Mouse (Mus musculus) Patski (cell line): Measurements from ENCODE around the gene Smco4. TPM values are rescaled to one million over a fixed set of nuclear protein-coding genes. Genes with fewer than 3 reads are reported as not detected.
A peak's percentile ranks its signal among the peaks of the same experiment; 100 is the strongest.

Experiments
- ATAC-seq: fragments of 100-300 bp; one replicate; pipeline ENCODE4 v1.8.0; 2021
- CTCF ChIA-PET: fragments of 350-600 bp; sonication (Branson Sonifier 250); formaldehyde crosslinking; loops from one replicate; lab custom pipeline; 2022; ENCODE audit warnings: inconsistent platforms; lab: Charles Lee
- POLR2A ChIA-PET: fragments of 350-600 bp; sonication (Branson Sonifier 250); formaldehyde crosslinking; loops from one replicate; lab custom pipeline; 2022; ENCODE audit warnings: antibody characterized with exemption, inconsistent platforms; lab: Charles Lee
- DNase-seq: peaks from one replicate; pipeline ENCODE4 v3.0.0-alpha.2; 2011; ENCODE audit warnings: low read depth, low spot score
- H3K27me3 ChIP-seq: fragments of 371-371 bp; one replicate; pipeline ENCODE4 v1.5.1; 2021
- CTCF ChIP-seq: fragments of 100-300 bp; IDR thresholded peaks from one replicate; pipeline ENCODE4 v1.5.1; 2021
- in situ Hi-C: fragments of 300-500 bp; cut with MboI; formaldehyde crosslinking; loops from 3 replicates; pipeline ENCODE4 v1.11.1; 2018; ENCODE audit warnings: low pct_unique_long_range_greater_than_20kb, mixed read lengths
- polyA plus RNA-seq: library from polyadenylated mRNA; unstranded; gene quantifications from one replicate; pipeline ENCODE4 v1.2.3, GENCODE M21; 2021

Smco4 gene
- polyA plus RNA-seq, 1 experiment from 2014 or later, result 15.8 TPM

- TF ChIP-seq CTCF, result no peak
- H3K27me3 ChIP-seq, result no peaks in the 10 kb centered on the region
- ChIA-PET CTCF (no interaction called here), POLR2A (no interaction called here)
- in situ Hi-C loops, result no loop called here
- DNase-seq (no peak), ATAC-seq (no peak)
These were observed 33.3 kb downstream of the Smco4 start for GRCm38 (mm10) chr9:15526539-15526938.

- TF ChIP-seq CTCF, result no peak
- in situ Hi-C loops, result no loop called here
- ChIA-PET CTCF (no interaction called here), POLR2A (no interaction called here)
- ATAC-seq, result no peak
- DNase-seq, result no peak
- H3K27me3 ChIP-seq, result no peaks in the 10 kb centered on the region
These were observed 34.6 kb downstream of the Smco4 start for GRCm38 (mm10) chr9:15527846-15528245.

GRCm38 (mm10) chr9:15528368-15528767 lies 35.1 kb downstream of the Smco4 start:
- CTCF ChIA-PET, result interaction anchor here (0.7 kb wide), 1 partner anchor 12 kb away, joined by 3 read pairs; no protein-coding TSS in a partner anchor
- POLR2A ChIA-PET, result no interaction called here
- ATAC-seq (no peak), DNase-seq (no peak)
- TF ChIP-seq CTCF, result no peak
- in situ Hi-C loops, result no loop called here
- no peaks in the 10 kb centered on the region for H3K27me3 ChIP-seq

- CTCF ChIA-PET, result no interaction called here
- no peaks in the 10 kb centered on the region for H3K27me3 ChIP-seq
- no peak for TF ChIP-seq CTCF
- POLR2A ChIA-PET, result no interaction called here
- no peak for ATAC-seq
- DNase-seq, result no peak
- in situ Hi-C loops, result no loop called here
These were observed 36.2 kb downstream of the Smco4 start for GRCm38 (mm10) chr9:15529275-15529964.

GRCm38 (mm10) chr9:15529965-15530320 lies 36.7 kb downstream of the Smco4 start:
- ATAC-seq (no peak), DNase-seq (no peak)
- TF ChIP-seq CTCF, result no peak
- in situ Hi-C loops, result no loop called here
- CTCF ChIA-PET, result interaction anchor here (1.4 kb wide), 1 partner anchor 17 kb away, joined by 3 read pairs; no protein-coding TSS in a partner anchor
- POLR2A ChIA-PET, result no interaction called here
- H3K27me3 ChIP-seq, result no peaks in the 10 kb centered on the region

GRCm38 (mm10) chr9:15531204-15531603 lies 38.0 kb downstream of the Smco4 start:
- in situ Hi-C loops, result no loop called here
- ChIA-PET POLR2A (no interaction called here), CTCF (interaction anchor here (1.4 kb wide), 1 partner anchor 18 kb away, joined by 3 read pairs; no protein-coding TSS in a partner anchor)
- H3K27me3 ChIP-seq, result no peaks in the 10 kb centered on the region
- no peak for DNase-seq
- no peak for TF ChIP-seq CTCF
- no peak for ATAC-seq

GRCm38 (mm10) chr9:15533336-15534070 lies 40.3 kb downstream of the Smco4 start:
- no peak for DNase-seq
- ChIA-PET CTCF (interaction anchor here (1.3 kb wide), 1 partner anchor 8 kb away, joined by 3 read pairs; no protein-coding TSS in a partner anchor), POLR2A (no interaction called here)
- in situ Hi-C loops, result no loop called here
- H3K27me3 ChIP-seq, result no peaks in the 10 kb centered on the region
- TF ChIP-seq CTCF, result no peak
- no peak for ATAC-seq

GRCm38 (mm10) chr9:15534110-15534509 lies 40.9 kb downstream of the Smco4 start:
- ATAC-seq, result peak; percentile 26
- in situ Hi-C loops, result no loop called here
- no peaks in the 10 kb centered on the region for H3K27me3 ChIP-seq
- no peak for TF ChIP-seq CTCF
- POLR2A ChIA-PET, result no interaction called here
- CTCF ChIA-PET, result interaction anchor here (1.3 kb wide), 1 partner anchor 8 kb away, joined by 3 read pairs; no protein-coding TSS in a partner anchor
- DNase-seq, result no peak

GRCm38 (mm10) chr9:15535418-15535817 lies 42.2 kb downstream of the Smco4 start:
- DNase-seq (no peak), ATAC-seq (no peak)
- ChIA-PET POLR2A (no interaction called here), CTCF (no interaction called here)
- in situ Hi-C loops, result no loop called here
- no peak for TF ChIP-seq CTCF
- H3K27me3 ChIP-seq, result no peaks in the 10 kb centered on the region

- ChIA-PET CTCF (no interaction called here), POLR2A (no interaction called here)
- in situ Hi-C loops, result no loop called here
These were observed 43.7 kb downstream of the Smco4 start for GRCm38 (mm10) chr9:15536861-15537426.

More at GRCm38 (mm10) chr9:15536861-15537426, 43.7 kb downstream of the Smco4 start:
- TF ChIP-seq CTCF, result no peak
- no peak for ATAC-seq
- H3K27me3 ChIP-seq, result no peaks in the 10 kb centered on the region
- DNase-seq, result no peak
